Mouse (Mus musculus) regulatory T cell (primary cell): ENCODE results near the gene Suco.

Source experiments
- in situ Hi-C: fragments of 300-600 bp; cut with MboI, MseI; formaldehyde crosslinking; loops from one replicate; pipeline ENCODE4 v1.15.1; 2025; ENCODE audit warnings: high pct_unique_total_duplicates

Gene Suco

DNA sequence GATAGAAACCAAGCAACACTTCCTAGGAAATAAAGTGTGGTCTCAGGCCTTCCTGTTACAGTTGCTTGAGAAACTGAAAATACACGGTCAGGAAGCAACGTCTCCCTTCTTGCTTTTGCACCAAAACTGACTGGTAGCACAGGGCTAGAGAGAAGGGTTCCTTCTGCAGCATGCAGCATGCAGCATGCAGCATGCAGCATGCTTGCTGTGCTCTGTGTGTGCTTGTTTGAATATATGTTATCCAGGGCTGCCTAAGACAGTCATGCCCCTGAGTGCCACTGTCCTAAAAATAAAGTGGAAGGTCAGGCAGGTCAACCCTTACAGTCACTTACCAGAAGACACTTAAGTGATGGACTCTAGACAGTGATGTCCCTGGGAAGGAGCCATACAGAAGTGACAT lies 17.6 kb upstream of the Suco start:
- in situ Hi-C loops = no loop called here

DNA sequence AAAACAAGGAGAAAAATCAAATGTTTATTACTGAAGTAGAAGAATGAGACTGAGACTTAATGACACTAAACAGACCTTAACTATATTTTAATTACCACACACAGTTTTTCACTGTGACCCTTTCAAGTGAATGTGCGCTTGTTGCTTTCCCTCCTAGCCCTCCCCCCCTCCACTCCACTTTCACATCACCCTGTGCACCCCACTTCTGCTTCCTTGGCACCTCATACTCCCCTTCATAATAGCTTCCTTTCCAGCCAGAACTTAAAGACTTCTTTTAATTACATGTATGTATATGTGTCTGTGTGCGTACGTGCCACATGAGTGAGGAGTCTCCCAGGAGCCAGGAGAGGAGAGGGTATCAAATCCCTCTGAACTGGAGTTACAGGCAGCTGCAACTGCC lies 12.3 kb upstream of the Suco start:
- in situ Hi-C loops = loop anchor here (5.0 kb wide), 1 partner anchor 68 kb away; no protein-coding TSS in a partner anchor

- in situ Hi-C loops = loop anchor here (5.0 kb wide), 1 partner anchor 70 kb away; no protein-coding TSS in a partner anchor
Observed at GRCm38 (mm10) chr1:161887679-161888260, 11.3 kb upstream of the Suco start.

- in situ Hi-C loops = loop anchor here (5.0 kb wide), 1 partner anchor 72 kb away; no protein-coding TSS in a partner anchor
Observed at GRCm38 (mm10) chr1:161885762-161886161, 9.3 kb upstream of the Suco start.

DNA sequence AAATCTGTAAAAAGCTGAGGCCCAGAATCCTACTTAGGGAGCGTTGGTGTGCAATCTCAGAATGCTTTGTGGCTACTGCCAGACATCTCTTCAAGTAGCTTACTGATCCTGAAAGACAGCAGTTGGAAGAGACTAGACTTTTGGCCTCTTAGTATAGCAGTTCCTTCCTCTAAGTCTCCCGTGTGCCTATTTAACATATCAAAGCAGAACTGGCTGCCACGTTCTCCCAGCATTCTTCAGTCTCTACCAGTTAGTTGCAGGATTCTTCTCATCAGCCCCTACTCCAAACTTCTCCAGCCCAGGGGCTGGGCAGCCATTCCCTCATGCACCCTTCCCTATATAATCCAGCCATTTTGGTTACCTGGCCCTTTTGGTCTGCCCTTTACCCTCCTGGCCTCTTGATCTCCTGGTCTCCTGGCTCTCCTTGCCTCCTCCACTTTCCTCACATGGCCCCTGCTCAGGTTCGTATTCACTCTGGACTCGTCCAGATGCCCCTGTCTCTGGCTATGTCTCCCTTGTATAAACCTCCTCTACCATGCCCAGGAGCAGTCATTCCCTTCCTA lies 1.2 kb upstream of the Suco start:
- in situ Hi-C loops = loop anchor here (5.0 kb wide), 1 partner anchor 130 kb away; no protein-coding TSS in a partner anchor

DNA sequence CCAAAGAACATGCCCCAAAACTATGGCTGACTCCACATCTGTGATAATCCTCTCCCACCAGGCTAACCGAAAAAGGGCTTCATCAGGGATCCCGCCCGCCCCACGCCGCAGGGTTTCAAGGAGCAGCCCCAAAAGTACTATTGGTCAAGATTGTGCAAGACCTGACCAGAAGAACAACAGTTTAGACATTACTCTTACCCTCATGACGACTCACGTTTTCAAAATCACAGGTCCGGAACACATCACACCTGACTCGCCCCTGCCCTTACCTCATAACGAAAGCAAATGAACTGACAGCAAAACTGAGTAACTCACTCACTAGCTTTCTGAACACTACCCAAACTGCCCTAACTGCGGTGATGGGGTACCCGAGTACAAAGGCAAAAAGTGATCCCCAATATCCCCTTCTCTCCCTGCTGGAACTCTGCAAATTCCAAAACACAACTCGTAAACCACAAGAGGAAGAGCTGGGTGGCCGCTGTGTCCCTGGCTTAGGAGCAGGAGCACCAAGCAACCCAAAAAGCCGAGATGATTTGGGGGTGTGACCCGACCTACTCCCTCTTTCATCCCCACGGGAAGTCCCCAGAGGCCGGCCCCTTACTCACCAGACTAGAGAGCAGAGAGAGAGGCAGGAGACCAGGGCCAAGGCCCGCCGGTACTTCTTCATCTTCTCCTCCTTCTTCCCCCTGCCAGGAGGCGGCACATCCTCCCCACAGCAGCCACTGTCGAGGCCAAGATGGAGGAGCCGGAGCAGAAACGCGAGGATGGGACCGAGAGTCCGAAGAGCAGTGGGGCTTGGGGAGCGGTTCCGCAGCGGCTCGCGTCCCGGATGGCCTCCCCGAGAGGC lies 553 bp downstream of the Suco start:
- in situ Hi-C loops = loop anchor here (5.0 kb wide), 1 partner anchor 129 kb away; no protein-coding TSS in a partner anchor

GRCm38 (mm10) chr1:161869422-161869821 lies 7.1 kb downstream of the Suco start:
- in situ Hi-C loops = no loop called here

DNA sequence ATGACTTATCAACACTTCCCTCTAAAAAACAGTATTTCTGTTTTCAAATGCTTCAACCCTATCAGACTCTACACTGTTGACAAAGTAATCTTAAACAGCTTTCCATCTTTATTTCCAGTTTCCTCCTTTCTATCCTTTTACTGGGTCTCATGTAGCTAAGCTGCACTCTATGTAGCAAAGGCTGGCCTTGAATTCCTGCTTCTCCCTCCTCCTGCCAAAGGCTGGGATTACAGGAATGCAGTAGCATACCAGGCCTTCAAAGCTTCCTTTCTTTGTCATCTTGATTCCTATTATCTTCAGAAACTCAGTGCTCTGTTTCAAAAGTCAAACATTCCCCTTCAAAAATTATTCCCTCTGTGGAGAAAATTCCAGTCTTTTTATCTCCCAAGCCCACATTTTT lies 8.1 kb downstream of the Suco start:
- in situ Hi-C loops = no loop called here

- in situ Hi-C loops = no loop called here
Observed at GRCm38 (mm10) chr1:161863742-161864141, 12.7 kb downstream of the Suco start.

DNA sequence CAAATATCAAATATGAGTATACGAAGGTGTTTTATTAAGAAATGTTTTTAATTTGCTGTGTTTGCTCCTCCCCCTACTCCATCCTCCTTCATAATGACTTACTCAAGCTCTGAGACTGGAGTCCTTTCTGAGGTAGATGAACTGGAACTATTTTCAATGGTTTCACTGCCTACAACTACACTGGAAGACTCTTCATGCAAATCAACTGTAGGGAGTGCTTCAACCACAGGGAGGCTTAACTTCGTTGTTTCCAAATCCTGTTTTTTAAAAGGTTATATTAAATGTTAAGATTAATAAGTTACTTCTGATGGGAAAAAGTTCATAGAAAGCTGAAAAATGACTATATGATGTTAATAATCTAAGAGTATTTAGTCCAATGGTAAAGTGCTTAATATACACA lies 17.2 kb downstream of the Suco start:
- in situ Hi-C loops = no loop called here

- in situ Hi-C loops = no loop called here
Observed at GRCm38 (mm10) chr1:161826677-161827076, 49.8 kb downstream of the Suco start.

- in situ Hi-C loops = loop anchor here (5.0 kb wide), 1 partner anchor 57 kb away; no protein-coding TSS in a partner anchor
Observed at GRCm38 (mm10) chr1:161809428-161809827, 67.1 kb downstream of the Suco start.

GRCm38 (mm10) chr1:161808980-161809379 lies 67.5 kb downstream of the Suco start:
- in situ Hi-C loops = loop anchor here (5.0 kb wide), 1 partner anchor 57 kb away; no protein-coding TSS in a partner anchor

DNA sequence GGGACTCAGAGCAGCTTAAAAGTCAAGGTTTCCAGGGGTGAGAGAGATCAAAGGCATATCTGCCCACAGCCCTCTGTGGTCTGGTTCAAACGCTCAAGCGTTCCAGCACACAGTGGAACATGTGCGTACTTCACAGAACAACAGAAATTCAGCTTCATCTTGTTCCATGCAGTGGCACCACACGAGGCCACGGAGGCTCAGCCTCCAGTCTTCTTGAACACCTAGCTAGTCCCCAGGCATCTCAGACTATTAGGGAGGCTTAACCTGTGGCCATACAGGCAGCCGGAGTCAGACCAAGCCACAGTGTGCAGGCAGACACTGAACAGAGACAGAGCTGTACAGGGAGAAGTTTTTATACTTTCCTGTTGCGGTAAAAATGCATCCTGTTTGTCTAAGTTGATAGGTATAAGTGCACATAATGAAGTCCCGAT lies 71.9 kb downstream of the Suco start:
- in situ Hi-C loops = no loop called here

GRCm38 (mm10) chr1:161801321-161801720 lies 75.2 kb downstream of the Suco start:
- in situ Hi-C loops = no loop called here

DNA sequence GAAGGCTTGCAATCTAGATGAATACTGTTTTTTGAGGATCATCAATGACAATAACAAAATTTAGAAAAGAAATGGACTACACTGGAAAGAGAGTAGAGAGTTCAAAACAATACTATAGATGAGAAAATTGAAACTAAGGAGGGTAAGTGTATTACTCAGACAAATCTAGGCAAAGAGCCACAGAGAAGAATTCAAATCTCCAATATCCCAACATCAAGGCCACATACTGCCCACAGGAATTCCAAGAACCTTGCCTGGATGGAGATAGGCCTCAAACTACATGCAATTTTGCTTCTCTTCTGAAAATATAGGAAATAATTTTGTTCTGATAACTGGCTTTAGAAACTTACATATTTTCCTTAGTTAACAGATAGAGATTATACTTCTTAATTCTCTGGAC lies 76.2 kb downstream of the Suco start:
- in situ Hi-C loops = no loop called here

GRCm38 (mm10) chr1:161799791-161800190 lies 76.7 kb downstream of the Suco start:
- in situ Hi-C loops = no loop called here

DNA sequence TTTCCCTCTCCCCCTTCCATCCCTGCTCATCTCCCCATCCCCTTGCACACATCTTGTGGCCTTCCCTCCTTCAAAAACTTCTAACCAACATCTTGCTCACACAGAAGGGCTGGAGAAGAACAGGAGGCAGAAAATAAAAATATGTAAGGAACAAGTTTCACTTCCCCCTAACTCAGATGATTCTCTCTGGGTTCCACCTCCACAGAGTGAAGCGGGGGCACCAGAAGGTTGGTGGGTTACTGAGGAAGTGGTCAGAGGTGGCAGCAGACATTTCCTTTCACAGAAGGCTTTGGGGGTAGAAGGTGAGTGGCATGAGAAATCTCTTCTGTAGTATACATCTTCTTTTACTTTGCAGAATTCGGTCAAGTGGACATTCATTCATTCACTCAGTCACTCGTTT lies 77.6 kb downstream of the Suco start:
- in situ Hi-C loops = no loop called here

- in situ Hi-C loops = no loop called here
Observed at GRCm38 (mm10) chr1:161794447-161795211, 81.9 kb downstream of the Suco start.

DNA sequence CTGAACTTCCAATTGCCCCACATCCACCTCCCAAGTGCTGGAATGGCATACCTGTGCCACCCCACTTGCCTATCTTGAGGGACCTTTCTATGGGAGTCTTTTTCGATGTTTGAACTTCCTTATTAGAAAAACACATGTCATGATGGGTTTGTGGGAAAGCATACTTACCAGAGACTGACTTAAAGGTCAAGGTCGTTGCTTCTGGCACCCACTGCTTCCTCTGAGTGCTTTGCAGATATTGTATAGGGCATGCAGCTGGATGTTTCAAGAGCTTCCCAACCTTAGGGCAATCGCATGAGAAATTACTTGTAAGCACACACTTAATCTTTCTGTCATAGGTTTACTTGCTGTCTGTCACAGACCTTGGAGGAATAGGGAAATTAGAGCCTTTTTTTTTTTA lies 83.2 kb downstream of the Suco start:
- in situ Hi-C loops = no loop called here

DNA sequence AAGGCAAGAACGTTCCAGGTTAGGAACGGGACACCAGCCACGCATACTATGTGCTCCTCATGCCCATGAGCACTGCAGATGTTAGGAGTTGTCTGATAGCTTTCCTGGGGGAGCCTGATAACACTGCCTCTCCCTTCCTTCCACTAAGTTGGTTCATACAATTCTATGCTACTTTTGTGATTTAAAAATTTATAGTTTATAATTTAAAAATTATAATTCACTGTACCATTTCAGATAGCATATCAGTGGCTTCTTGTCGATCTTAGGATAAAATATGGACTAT lies 83.9 kb downstream of the Suco start:
- in situ Hi-C loops = no loop called here
